ENCODE assay signal across 19 mouse cellular contexts in the genomic region with DNA sequence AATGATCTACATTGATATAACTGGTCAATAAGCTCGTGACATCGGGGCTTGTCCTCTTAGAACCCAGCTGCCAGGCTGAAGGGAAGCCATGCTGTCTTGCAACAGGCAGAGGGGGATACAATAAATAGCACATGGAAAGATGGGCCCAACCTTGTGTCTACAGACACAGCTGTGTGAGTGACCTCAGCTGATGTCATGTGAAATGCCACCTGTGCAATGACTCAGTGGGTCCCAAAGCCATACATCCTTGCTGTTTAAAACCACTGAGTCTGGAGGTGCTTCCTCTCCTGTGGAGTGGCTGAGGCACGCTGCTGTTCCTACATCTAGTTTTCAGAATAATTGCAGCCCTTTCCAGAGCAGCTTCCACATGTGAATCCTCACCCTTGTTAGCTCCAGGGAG. TPM values are rescaled to one million over a fixed set of nuclear protein-coding genes. Genes with fewer than 3 reads are reported as not detected.
A peak's percentile ranks its signal among the peaks of the same experiment; 100 is the strongest.
DNase-seq lines count a peak whose midpoint lies in the region; TF ChIP-seq lines count a peak whose summit lies in the region.
"Had no signal": no experiment of that assay in that cellular context is flagged by ENCODE, and none has a peak within 500 bp of the region (broad histone marks: within the 10 kb centered on the region; RNA-seq: fewer than 3 reads in every experiment).

No protein-coding gene starts in this region.

- dilution Hi-C loops in CH12.LX (cut with MboI; ENCODE audit: extremely low pct_ligation_motif_present, extremely low pct_unique_long_range_greater_than_20kb, low sequenced_read_pairs), result no loop called here

- H3K9me3 ChIP-seq in heart, embryonic 10.5 days, result no peaks in the 10 kb centered on the region
- no peaks in the 10 kb centered on the region for H3K9me3 ChIP-seq in CH12.LX (replicated peaks; ENCODE audit: low read length)
- H3K9me3 ChIP-seq: embryonic facial prominence, embryonic 10.5 days; embryonic facial prominence, embryonic 12.5 days; forebrain, embryonic 13.5 days; forebrain, embryonic 15.5 days had no signal

- no peak overlapping the region for H3K4me3 ChIP-seq in heart, embryonic 10.5 days
- no peak overlapping the region for H3K4me3 ChIP-seq in CH12.LX (replicated peaks in 1 of 3; ENCODE audit: low read depth in 2 of 3, low read length in 2 of 3, poor library complexity in 1 of 3)
- H3K4me3 ChIP-seq: embryonic facial prominence, embryonic 10.5 days; embryonic facial prominence, embryonic 12.5 days; forebrain, embryonic 13.5 days; forebrain, embryonic 15.5 days had no signal

- no peaks in the 10 kb centered on the region for H3K36me3 ChIP-seq in heart, embryonic 10.5 days
- no peaks in the 10 kb centered on the region for H3K36me3 ChIP-seq in CH12.LX (replicated peaks in 1 of 2; ENCODE audit: control insufficient read depth in 1 of 2, insufficient read depth in 1 of 2, low read length in 1 of 2)
- H3K36me3 ChIP-seq: embryonic facial prominence, embryonic 10.5 days; embryonic facial prominence, embryonic 12.5 days; forebrain, embryonic 15.5 days had no signal

- no peaks in the 10 kb centered on the region for H3K79me2 ChIP-seq in CH12.LX (replicated peaks; ENCODE audit: control insufficient read depth, extremely low read depth, insufficient read depth, poor library complexity, severe bottlenecking)

- H3K9ac ChIP-seq in CH12.LX (ENCODE audit: insufficient read depth, low read depth), result no peak overlapping the region
- H3K9ac ChIP-seq: embryonic facial prominence, embryonic 12.5 days; forebrain, embryonic 13.5 days; forebrain, embryonic 15.5 days; forebrain, postnatal 0 days had no signal

- TF ChIP-seq RAD21 in CH12.LX (IDR thresholded peaks at IDR 0.05; ENCODE audit: low read depth, low read length), result no peak

- 81% methylated on average over 3 of the region's 3 CpGs for WGBS in heart, embryonic 10.5 days

- TF ChIP-seq EP300 in CH12.LX (IDR thresholded peaks at IDR 0.05; ENCODE audit: low read length), result peak; percentile 53; the same call in 1 of the 2 replicates

- no peaks in the 10 kb centered on the region for H3K27me3 ChIP-seq in heart, embryonic 10.5 days (ENCODE audit: insufficient read depth, poor library complexity, severe bottlenecking)
- no peaks in the 10 kb centered on the region for H3K27me3 ChIP-seq in CH12.LX (replicated peaks)
- H3K27me3 ChIP-seq: embryonic facial prominence, embryonic 12.5 days; forebrain, embryonic 13.5 days; forebrain, embryonic 15.5 days had no signal

- no peak overlapping the region for H3K4me2 ChIP-seq in CH12.LX (ENCODE audit: insufficient read depth, low read depth, poor library complexity, severe bottlenecking)
- H3K4me2 ChIP-seq: embryonic facial prominence, embryonic 12.5 days; forebrain, embryonic 13.5 days; forebrain, embryonic 15.5 days had no signal

- H3K27ac ChIP-seq in heart, embryonic 10.5 days, result no peak overlapping the region
- H3K27ac ChIP-seq in CH12.LX (ENCODE audit: insufficient read depth, low read depth), result no peak overlapping the region
- H3K27ac ChIP-seq: embryonic facial prominence, embryonic 10.5 days; embryonic facial prominence, embryonic 12.5 days; forebrain, embryonic 13.5 days; forebrain, embryonic 15.5 days had no signal

- TF ChIP-seq CTCF in CH12.LX (conservative IDR thresholded peaks at IDR 0.05 in 1 of 2, IDR thresholded peaks at IDR 0.05 in 1 of 2; ENCODE audit: low read depth in 2 of 2, low read length in 2 of 2), result no peak

- in situ Hi-C loops in CH12.LX (cut with MboI; ENCODE audit: low pct_ligation_motif_present, low pct_unique_long_range_greater_than_20kb, low sequenced_read_pairs), result no loop called here

- peaks cover 42% of the 10 kb centered on the region for H3K4me1 ChIP-seq in heart, embryonic 10.5 days
- H3K4me1 ChIP-seq in CH12.LX (ENCODE audit: control insufficient read depth in 1 of 2, insufficient read depth in 2 of 2), result peaks cover 5 to 49% of the 10 kb centered on the region in 2 experiments

- no peak for TF ChIP-seq POLR2A in CH12.LX (IDR thresholded peaks at IDR 0.05; ENCODE audit: low read depth, low read length)

- peak; percentile 77 for DNase-seq in heart, adult 11 months
- DNase-seq in heart, embryonic 10.5 days (ENCODE audit: low spot score), result no peak
- DNase-seq in 416B (ENCODE audit: low read depth), result peak; percentile 40
- peak; percentile 45 for DNase-seq in CH12.LX (ENCODE audit: extremely low read depth)
- no peak for DNase-seq in embryo, embryonic 10.5 days (ENCODE audit: low spot score)
- no peak for DNase-seq in frontal cortex, postnatal 10 days (ENCODE audit: low spot score in 2 of 2)
- DNase-seq: adrenal gland, postnatal 10 days; adrenal gland, postnatal 25 days; cerebellum, adult 11 months; cerebellum, adult 18-20 months; cerebellum, adult 8-10 months; cerebellum, adult 9-11 months; cerebellum, postnatal 14 days; cerebellum, postnatal 36 days; forebrain, postnatal 0 days had no signal

TF ChIP-seq in CH12.LX, 34 proteins besides CTCF, POLR2A, EP300 and RAD21:
- no peak for TF ChIP-seq ELF1 (IDR thresholded peaks at IDR 0.05; ENCODE audit: low read depth, low read length)
- TF ChIP-seq BHLHE40 (IDR thresholded peaks at IDR 0.05; ENCODE audit: low read depth, low read length), result peak; percentile 63
- TF ChIP-seq PAX5 (IDR thresholded peaks at IDR 0.05; ENCODE audit: low read length), result no peak
- TF ChIP-seq JUN (IDR thresholded peaks at IDR 0.05; ENCODE audit: insufficient read depth, low read depth, low read length), result peak; percentile 49; the same call in 1 of the 2 replicates
- TF ChIP-seq MAFK (IDR thresholded peaks at IDR 0.05; ENCODE audit: insufficient replicate concordance, low read length), result no peak
- no peak for TF ChIP-seq ZNF384 (IDR thresholded peaks at IDR 0.05; ENCODE audit: low read depth, low read length)
- TF ChIP-seq ETS1 (conservative IDR thresholded peaks at IDR 0.05; ENCODE audit: low read depth, low read length), result peak; percentile 93
- TF ChIP-seq RCOR1 (conservative IDR thresholded peaks at IDR 0.05; ENCODE audit: low read depth, low read length), result no peak
- no peak for TF ChIP-seq HCFC1 (IDR thresholded peaks at IDR 0.05; ENCODE audit: low read depth, low read length)
- TF ChIP-seq ZC3H11A (IDR thresholded peaks at IDR 0.05; ENCODE audit: low read depth, low read length), result no peak
- TF ChIP-seq MYC (IDR thresholded peaks at IDR 0.05; ENCODE audit: low read depth, low read length), result peak; percentile 41; the same call in 1 of the 2 replicates
- TF ChIP-seq MXI1 (IDR thresholded peaks at IDR 0.05; ENCODE audit: low read depth, low read length), result no peak
- TF ChIP-seq E2F4 (IDR thresholded peaks at IDR 0.05; ENCODE audit: insufficient replicate concordance, low read depth, low read length), result no peak
- no peak for TF ChIP-seq NELFE (IDR thresholded peaks at IDR 0.05; ENCODE audit: low read depth, low read length)
- no peak for TF ChIP-seq ZMIZ1 (IDR thresholded peaks at IDR 0.05; ENCODE audit: low read depth, low read length)
- no peak for TF ChIP-seq CHD2 (IDR thresholded peaks at IDR 0.05; ENCODE audit: low read length)
- 0 out of 2 replicates have a peak, but pooled peaks have one; percentile 19 for TF ChIP-seq MEF2A (IDR thresholded peaks at IDR 0.05; ENCODE audit: borderline replicate concordance, low read depth, low read length)
- TF ChIP-seq KAT2A (IDR thresholded peaks at IDR 0.05; ENCODE audit: insufficient replicate concordance, low read length), result no peak
- peak; percentile 54; the same call in 1 of the 2 replicates for TF ChIP-seq MAX (IDR thresholded peaks at IDR 0.05; ENCODE audit: low read length)
- no peak for TF ChIP-seq IRF4 (IDR thresholded peaks at IDR 0.05; ENCODE audit: low read depth, low read length)
- TF ChIP-seq TCF12 (IDR thresholded peaks at IDR 0.05; ENCODE audit: low read depth, low read length), result peak; percentile 50; the same call in 1 of the 2 replicates

RNA-seq across cellular contexts. Expression of gene Slc2a1, which starts 7.1 kb away (rescaled TPM):
- polyA plus RNA-seq in heart, embryonic 10.5 days (2016; fragmentation: Nextera tagmentation; extraction: Ambion mirVana), result 549 and 607 TPM in 2 replicates
- total RNA-seq in CH12.LX (2012; rRNA removed) (26.8 and 46.2 TPM in 2 replicates), CH12.LX (2014; rRNA removed) (55.3 and 64.9 TPM in 2 replicates)
- polyA plus RNA-seq in CH12.LX (2012; ENCODE audit: insufficient read length, low read depth), result 30.5 and 33.4 TPM in 2 replicates

Comparison
In these comparisons a context has a peak if more than half of its experiments do, and no peak if none do; other contexts are left out.
1. DNase-seq: peak in heart, adult 11 months (single experiment), 416B (single experiment) and CH12.LX (single experiment); none in heart, embryonic 10.5 days (single experiment), embryo, embryonic 10.5 days (single experiment) and frontal cortex, postnatal 10 days (0 of 2).
2. RNA of gene Slc2a1, which starts 7.1 kb away (polyA plus RNA-seq): 549 to 607 TPM in heart, embryonic 10.5 days; 30.5 to 33.4 TPM in CH12.LX; every median in the first group is over 10 times any median in the second.